Mouse (Mus musculus) megakaryocyte progenitor cell, adult 5-6 weeks (primary cell): ENCODE measurements around the gene Selenom. TPM values are rescaled to one million over a fixed set of nuclear protein-coding genes. Genes with fewer than 3 reads are reported as not detected.
A peak's percentile ranks its signal among the peaks of the same experiment; 100 is the strongest.

Source experiments
- ATAC-seq: replicated peaks from 2 replicates; pipeline ENCODE4 v1.8.0; 2016; ENCODE audit warnings: mild to moderate bottlenecking, moderate TSS enrichment, inconsistent platforms; ENCODE audit not compliant: poor library complexity
- total RNA-seq, 2 experiments: library from RNA; stranded (forward) in 1 of 2; stranded (reverse) in 1 of 2; fragments of 157-497, 149-512 nt in 1 of 2; fragments of 200-1000 nt in 1 of 2; gene quantifications; 2 replicates each; pipeline versions ENCODE4 v1.2.3 to v1.2.4; 2015 to 2017

Selenom gene
- total RNA-seq, 2 experiments from 2014 or later: 17.8 to 23.4 TPM

DNA sequence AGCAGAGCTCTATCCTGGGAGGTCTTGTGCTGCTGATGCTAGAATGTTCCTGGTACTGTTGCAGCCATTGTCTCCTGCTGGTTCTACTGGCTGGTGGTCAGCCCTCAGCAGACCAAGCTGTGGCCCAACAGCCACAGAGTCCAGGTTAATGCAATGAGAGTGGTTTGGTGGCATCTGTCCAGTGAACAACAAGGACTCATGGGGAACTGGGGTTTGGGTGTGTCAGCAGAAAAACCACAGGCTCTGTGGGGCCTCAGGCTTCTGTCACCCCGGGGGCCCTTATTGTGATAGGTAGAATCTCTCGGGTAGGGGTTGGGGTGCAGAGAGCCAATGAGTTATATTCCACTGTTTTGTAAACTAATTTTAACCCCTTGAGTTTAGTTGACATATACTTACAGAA, 4.2 kb upstream of the Selenom start:
- ATAC-seq: peak; percentile 42

DNA sequence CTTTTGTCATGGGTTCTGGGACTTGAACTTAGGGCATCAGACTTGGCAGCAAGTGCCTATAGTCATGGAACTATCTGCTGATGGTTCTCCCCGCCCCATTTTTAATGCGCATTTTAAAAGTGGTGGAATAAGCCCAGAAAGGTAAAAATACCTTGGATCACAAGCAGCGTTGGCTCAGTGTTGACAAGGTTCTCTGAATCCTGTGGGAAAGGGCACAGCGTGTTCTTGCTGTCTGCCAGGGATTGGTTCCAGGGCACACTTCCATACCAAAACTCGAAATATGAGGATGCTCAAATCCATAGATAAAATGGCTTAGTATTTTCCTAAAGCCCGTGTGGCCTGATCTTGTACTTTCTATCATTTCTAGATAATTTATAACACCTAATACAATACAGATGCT, 1.2 kb upstream of the Selenom start:
- no peak for ATAC-seq

DNA sequence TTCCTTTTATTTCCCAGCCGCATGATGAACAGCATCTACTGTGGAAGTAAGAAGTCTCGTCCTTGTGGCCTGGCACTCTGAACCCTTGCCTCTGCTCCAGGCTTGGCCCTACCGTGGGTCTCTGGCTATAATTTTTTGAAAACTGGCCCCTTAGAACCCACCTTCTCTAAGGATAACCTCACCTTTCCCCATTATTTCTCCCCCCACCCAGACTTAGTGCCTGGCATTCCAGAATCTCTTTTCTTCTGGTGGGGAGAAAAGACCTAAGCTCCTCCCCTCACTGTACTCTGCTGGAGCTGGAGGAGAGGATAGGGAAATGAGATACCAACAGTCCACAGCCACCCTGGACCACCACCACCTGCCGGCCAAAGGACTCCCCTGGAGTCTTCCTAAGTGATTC, 732 bp downstream of the Selenom start:
- no peak for ATAC-seq

DNA sequence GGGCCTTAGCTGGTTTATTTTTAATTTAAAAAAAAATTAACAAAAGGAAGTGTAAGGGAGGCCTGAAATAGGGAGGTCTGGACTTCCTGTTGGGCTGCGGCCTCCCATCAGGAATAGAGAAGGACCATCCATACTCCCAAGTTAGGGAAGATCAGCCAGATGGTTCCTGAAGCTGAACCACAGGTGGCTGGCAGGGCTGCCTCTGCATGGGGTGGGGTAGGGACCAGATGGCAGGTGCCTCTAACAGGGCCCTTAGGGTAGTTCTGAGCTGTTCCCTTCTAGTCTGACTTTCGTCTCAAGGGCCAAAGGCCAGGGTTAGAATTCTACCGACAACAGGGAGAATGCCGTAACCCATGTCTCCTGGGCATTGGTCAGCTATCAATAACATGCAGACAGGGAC, 1.2 kb downstream of the Selenom start:
- ATAC-seq: no peak

DNA sequence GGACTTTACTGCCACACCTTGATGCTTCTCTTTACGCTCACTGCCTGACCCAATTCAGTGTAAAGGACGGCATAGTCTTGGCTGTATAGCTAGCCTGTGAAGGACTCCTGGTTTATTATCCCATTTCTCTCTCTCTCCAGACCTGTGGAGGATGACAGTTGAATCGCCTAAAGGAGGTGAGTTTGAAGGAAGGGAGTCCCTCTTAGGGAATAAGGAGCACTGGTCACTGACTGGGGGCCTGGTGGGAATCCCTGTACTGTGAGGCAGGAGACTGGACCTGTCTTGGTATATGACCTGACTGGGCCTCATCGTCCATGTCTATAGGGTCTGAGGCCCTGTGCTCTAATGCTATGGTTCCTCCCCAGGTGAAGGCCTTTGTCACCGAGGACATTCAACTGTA, 1.6 kb downstream of the Selenom start:
- no peak for ATAC-seq

DNA sequence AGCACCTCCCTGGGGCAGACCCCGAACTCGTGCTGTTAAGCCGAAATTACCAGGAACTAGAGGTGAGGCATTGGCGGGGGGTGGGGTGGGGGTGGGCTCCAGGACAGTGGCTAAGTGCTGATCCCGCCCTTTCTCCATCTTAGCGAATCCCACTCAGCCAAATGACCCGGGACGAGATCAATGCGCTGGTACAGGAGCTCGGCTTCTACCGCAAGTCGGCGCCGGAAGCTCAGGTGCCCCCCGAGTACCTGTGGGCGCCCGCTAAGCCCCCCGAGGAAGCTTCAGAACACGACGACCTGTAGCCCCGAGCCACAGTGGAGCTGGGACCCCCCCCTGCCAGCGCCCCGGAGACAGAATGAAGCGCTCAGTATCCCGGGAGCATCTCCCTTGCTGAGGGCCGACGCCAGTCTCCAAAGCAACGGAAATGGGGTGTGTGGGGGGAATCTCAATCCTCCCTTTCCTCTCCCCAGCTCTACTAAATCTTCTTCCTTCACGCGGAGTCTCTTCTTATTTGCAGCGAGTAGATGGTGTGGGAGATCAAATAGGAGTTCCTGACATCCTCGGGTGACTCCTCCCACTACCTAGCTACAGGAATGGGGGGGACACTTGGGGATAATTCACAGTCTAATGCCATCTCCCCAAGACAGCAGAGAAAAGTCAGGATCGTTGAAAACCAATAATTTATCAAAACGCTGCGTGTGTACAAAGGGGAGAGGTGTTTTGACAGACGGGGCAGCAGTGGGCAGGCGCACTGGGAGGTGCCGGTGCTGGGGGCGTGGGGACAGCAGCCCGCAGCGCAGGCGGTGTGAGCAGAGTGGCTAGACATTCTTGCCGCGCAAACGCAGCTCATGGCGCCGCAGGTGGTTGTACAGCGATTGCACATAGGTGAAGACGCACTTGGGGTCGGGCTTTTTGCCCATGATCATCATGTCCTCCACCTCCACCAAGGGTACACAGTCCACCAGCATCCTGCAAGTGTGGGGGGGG, 2.7 kb downstream of the Selenom start:
- ATAC-seq: peak; percentile 37

DNA sequence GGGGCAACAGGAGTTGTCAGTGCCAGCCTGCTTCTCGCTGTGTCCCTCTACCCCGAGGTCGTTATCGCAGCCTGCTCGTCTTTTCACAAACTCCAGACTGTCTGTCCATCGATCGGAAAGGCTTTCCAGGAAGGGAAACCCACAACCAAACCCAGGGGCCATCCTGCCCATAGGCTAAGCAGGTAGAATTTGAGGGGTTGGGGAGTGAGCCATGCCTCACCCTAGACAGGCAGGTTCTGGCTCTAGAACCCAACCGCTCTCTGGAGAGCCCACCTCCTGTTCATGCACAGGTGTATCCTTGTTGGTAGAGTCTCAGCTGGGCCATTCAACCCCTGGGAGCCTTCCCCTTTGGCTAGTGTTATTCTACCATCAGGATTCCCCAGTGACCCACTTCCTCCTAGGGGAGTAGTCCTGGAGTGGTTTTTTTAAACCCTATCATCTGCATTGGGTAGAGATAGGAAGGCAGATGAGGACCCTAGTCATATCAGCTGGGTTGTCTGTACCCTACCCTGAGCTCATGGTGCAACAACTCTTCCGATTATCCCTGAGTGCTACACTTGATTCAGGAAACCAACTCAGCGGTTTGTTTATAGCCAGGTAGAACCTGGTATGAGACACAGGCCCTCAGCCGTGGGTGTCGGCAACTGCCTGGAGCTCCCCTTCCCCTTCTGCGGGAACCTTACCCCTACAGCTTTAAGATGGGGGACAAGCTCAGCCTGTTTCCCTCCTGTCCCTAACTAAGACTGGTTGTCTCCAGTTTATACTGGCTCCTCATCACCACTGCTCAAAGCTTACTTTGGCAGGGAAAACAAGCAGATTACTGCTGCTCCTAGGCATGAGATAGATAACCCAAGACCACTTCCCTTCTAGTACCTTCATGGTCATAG, 3.6 kb downstream of the Selenom start:
- no peak for ATAC-seq

DNA sequence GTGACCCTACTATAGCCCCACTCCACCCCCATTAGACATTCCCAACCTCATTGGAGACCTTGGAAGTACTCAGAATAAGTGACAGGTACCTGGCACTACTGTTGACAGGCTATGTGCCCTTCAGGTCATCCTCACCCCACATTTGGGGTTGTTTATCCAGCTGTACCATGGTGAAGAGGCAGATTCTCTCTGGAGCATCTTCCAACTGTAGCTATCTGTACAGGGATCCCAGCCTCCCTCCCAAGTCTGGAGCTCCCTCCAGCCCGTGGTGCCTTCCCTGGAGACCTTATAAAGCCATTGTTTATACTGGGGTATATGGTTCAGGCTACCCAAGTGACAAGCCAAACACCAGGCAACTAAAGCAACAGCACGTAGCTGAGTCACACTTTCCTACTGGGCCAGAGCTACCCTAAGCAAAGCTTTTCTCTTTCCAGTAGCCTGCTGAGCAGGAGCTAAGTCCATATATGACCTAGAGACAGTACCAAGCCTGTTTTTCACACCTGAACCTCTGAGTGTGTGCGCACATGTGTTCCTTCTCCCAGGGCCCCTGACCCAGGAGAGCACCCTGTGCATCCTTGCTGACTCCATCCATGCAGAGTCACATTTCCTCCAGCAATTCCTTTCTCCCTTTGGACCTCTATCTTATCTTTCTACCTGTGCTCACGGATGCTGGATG, 4.7 kb downstream of the Selenom start:
- ATAC-seq: no peak

DNA sequence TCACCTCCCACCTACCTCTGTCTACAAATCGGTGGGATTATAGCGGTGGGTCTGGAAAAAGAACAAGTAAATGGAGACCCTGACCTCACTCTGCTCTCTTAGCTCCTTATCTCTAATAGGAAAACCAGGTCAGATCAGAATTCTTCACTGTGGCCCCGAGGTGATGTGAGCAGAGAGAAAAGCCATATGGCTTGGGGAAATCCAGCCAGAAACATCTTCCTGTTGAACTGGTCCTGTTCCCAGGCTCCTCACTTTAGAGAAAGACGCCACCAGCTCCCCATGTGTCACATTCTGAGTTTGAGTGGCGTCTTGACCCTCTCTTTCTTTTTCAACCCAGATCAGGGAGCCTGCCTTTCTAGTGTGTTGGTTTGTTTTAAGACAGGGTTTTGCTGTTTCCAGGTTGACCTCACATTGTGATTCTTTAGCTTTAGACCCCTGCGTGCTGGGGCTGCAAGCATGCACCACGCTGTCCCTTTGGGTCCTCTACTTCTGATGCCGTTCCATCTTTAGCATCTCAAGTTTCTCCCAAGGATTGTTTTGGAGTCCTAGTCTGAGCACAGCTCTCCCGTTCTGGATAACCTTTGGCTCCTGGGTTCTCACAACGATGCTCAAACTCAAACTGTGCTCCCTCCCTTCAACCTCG, 5.4 kb downstream of the Selenom start:
- ATAC-seq: no peak

DNA sequence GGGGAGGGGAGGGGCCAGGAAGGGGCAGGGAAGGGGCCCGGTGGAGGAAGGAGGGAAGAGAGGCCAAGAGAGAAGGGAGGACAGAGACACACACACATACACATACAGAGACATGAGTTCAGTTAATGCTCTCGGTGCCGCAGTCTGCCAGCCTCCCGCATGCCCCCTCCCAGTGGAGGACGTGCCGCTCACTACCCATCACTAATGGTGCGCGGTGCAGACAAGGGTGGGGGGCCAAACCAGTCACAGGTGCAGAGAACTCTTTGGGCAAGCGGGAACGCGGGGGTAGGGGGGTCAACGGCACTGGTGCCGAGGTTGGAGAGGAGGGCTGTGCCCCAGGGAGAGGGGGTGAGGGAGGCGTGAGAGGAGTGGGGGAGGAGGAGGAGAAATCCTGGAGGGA, 6.4 kb downstream of the Selenom start:
- ATAC-seq: no peak

DNA sequence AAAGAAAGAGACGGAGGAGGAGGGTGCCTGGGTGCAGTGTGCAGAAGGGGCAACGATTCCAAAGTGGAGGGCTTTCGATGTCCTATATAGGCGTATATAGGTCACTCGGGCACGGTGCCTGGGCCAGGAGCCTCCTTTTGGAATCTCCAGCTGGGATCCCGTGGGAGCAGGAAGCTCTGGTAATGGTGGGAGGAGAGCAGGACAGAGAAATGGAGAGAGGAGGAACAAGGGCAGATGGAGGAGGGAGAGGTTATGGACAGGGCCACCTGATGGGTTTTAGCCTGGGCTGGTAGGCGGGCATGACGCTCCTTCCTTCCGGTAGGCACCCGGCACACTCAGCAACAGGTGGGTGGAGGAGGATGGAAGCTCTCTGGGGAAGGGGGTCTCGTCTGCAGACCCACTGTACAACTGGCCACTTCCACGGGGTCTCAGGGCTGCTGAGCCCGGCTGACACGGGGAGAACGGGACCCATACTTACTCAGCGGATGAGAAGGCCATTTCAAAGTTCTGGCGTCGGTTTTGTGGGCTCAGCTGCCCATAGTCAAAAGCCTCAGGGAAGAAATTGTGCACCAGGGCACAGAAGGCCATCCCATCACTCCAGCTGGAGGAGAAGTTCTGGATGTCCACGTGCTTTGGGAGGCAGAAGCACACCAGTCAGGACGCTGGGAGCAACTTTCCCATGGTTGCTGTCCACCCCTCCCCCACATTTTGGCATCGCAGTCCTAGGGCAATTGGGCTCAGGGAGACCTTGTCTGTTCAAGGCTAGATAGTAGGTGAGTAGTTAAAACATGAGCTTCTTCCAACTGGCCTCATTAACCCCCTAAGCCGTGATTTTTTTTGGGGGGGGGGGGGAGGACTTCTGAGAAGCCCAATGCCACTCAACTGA, 7.1 kb downstream of the Selenom start:
- ATAC-seq: no peak

DNA sequence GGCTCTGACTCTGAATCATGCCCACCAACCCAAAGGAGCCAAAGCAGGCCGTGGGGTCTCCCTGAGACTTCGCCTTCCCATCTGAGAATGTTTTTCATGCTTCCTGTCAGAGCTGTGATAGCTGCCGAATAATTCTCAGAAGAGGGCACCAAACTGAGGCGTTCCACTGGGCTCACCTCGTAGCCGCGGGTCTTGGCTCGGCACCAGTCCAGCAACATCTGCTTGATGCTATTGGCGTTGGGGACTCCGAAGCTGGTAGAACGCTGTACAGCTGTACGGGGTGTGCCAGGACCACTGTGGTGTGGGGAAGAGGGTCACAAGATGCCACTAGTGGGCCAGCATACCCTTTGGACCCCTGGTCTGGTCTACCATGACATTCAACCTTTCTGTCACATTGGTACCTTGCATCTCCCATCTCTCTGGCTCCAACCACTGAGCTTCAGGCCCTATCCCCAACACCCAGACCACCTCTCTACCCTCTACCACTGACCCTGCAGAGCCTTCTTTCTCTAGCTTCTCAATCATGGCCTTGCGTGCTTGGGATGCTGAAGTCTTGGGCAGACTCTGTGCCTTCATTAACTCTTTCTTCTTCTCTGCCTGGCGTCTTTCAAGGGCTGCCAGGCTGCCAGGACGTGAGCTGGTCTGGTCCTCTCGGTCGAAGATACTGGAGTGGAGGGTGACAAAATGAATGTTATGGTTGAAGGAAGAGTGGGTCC, 8.0 kb downstream of the Selenom start:
- no peak for ATAC-seq

DNA sequence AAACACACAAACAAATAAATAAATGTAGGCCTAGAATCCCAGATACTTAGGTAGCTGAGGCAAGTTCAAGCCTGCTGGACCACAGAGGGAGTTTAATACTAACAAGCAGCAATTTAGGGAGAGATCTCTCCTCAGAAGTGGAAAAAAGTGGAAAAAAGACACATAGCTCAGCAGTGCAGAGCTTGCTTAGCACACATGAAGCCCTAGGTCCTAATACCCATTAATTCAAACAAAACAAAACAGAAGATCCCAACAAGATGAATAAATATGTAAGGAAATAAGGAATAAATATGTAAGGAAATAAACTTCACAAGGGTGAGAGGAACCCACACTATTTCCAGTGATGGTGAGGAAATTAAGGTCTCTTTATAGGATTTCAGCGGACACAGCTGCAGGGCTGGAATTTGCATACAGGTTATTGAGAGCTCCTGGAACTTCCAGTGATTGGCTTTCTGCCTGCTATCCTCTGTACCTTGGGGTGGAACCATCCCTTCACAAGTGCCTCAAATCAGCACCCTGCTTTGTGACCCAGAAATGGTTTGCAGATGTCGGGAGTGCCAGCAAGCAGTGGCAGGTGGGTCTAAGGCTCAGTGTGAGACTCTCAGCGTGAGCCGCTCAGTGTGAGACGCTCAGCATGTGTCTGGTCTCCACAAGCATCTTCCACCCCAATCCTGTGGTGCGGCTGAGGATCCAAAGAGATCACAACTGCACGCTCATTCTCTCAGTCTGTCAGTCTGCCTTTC, 9.5 kb downstream of the Selenom start:
- no peak for ATAC-seq

DNA sequence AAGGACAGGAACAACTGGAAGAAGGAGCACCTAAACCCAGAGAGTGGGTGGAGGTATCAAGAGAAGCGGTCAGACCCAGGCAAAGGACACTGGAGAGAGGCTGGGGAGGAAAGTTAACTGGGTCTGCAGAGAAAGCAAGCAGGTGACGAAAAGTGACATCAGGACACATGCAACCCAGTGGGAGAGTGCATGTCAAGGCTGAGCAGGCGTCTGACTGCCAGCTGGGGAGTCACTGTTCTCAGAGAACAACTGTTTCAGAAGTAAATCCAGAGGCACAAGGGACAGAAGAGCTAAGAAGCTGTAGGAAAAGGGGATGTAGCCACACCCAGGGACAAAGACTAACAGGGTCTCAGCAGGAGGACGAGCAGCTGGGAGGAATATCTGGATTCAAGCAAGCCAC, 11.1 kb downstream of the Selenom start:
- no peak for ATAC-seq

DNA sequence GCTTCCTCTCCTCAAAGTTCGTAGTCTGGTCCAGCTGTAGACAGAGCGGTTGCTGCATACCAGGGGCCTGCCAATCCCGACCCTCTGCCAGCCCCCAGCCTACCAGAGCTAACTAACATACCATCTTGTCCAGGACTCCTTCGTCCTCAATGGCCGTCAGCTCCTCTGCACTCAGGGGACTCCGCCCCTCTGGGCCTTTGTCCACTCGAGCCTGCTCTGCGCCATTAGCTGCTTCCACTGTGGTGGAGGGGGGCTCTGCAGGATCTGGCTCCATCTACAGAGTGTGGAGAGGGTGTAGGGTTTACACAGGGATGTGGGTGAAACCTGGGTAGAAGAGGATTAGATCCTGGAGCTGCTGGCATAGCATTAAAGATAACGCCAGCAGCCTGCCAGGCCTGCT, 11.7 kb downstream of the Selenom start:
- ATAC-seq: no peak

DNA sequence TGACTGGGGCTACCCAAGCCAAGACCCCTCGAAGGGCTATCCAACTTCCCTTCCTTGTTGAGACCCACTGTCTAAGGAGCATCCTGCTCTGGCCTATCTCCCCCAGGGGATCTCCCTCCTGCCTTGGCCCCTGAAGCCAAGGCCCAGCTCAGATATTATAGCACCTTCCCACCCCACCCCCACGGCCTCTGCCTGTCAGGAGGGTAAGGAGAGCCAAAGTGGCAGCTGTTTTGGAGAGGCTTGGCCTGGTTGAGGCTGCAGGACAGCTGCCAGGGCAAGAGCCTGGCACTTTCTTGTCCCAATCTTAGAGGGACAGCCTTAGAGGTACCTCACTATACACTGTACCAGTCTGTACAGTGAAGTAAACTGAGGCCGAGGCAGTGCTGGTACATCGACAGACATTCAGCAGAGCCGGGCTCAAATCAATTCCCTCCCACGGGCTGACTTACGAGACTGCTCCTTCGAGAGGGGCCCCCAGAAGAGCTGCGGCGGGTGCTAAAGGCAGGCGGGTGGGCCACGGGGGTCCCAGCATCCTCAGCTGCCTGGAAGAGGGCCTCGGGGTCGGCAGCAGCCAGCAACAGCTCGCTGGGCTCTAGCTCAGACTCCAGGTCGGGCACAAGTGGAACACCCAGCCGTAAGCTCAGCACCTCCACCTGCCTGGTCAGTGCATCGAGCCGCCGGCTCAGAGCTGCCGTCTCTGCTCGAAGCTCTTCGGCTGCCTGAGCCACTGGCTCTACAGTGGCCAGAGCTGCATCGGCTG, 12.7 kb downstream of the Selenom start:
- no peak for ATAC-seq

DNA sequence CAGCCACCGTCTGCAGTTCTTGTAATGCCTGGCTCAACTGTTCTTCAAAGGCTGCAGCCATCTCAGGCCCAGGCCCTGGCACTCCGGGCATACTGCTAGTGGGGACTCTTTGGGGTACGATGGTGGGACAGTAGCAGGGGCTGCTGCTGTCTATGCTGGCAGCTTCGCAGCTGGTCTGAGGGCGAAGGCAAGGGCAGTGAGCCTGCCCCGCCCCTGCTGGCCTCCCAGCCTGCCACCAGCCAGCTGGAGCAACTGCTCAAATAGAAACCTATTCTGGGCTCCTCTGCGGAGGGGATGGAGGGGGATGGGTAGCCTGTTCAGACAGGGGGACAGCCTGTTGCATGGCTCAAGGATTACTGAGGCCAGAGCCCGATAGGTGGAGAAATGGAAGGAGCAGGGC, 13.3 kb downstream of the Selenom start:
- no peak for ATAC-seq

DNA sequence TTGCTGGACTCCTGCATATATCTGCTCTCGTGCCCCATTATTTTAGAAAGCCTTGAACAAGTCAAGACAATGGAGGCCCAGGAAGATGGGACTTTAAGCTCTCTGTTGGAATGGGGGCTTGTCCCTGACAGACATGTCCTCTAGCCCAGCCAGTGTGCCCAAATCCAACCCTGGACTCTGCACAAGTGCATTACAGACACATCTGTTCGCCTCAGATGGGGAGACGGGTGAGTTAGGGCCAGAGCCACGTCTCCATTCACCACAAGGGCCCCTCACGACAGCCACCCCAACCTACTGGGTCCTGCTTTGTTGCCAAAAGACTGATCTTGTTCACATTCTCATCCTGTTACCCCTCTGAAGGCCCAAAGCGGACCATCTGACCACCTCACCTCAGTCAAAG, 13.7 kb downstream of the Selenom start:
- no peak for ATAC-seq
